Mouse (Mus musculus) brain, embryonic 14.5 days (tissue): ENCODE results near the gene Kcnd3.

ENCODE experiments used
- CTCF ChIP-seq: fragments of 200-500 bp; IDR thresholded peaks from 2 replicates; pipeline ENCODE4 v1.5.1; 2012; ENCODE audit warnings: inconsistent platforms, mild to moderate bottlenecking, moderate library complexity, borderline replicate concordance; ENCODE audit not compliant: insufficient read depth, insufficient read length; ENCODE audit errors: extremely low read depth
- POLR2A ChIP-seq: fragments of 200-500 bp; IDR thresholded peaks from 2 replicates; pipeline ENCODE4 v1.6.1; 2012; ENCODE audit warnings: mild to moderate bottlenecking, inconsistent platforms, borderline replicate concordance; ENCODE audit not compliant: poor library complexity, insufficient read depth, insufficient read length, severe bottlenecking; ENCODE audit errors: extremely low read depth

GRCm38 (mm10) chr3:105567472-105567871 is 115.3 kb downstream of the Kcnd3 start:
- no peak for TF ChIP-seq CTCF
- TF ChIP-seq POLR2A: no peak
